ENCODE assay signal across 8 mouse cellular contexts in the genomic region with DNA sequence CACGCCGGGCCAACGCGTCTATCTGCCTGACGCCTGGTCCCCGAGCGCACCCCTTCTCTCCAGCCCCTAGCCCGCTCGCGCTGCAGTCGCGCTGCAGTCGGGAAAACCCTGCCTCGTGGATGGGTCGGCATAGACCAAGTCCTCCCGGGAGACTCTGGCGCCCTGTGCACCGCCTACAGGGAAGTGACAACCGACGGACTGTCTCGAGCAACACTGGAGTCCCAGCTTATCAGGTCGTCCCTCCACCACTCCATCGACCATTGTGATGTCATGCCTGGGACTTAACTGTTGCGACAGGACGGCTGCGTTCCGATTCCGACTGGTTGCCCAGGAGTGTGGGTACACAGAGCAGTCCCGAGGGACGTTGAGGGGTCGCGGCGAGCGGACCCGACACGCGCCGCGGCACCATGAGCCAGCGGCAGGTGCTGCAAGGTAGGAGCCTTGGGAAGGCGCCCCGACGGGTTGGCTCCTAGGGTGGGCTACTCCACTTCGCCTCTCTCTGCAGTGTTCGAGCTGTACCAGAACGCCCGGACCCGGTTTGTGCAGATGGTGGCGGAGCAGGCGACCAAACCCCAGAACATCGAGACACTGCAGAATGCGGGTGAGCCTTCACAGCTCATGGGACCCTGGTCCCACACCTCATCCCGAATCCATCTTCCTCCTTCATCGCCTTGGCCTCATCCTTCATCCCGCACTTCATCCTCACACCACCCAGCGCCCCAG. TPM values are rescaled to one million over a fixed set of nuclear protein-coding genes. Genes with fewer than 3 reads are reported as not detected.
DNase-seq lines count a peak whose midpoint lies in the region; ATAC-seq and TF ChIP-seq lines count a peak whose summit lies in the region.
"Had no signal": no experiment of that assay in that cellular context is flagged by ENCODE, and none has a peak within 500 bp of the region (broad histone marks: within the 10 kb centered on the region; RNA-seq: fewer than 3 reads in every experiment).

No protein-coding gene starts in this region.

- peaks cover 15% of the 10 kb centered on the region for H3K4me1 ChIP-seq in lung, embryonic 15.5 days
- no peaks in the 10 kb centered on the region for H3K4me1 ChIP-seq in brown adipose tissue, adult 24 weeks (ENCODE audit: control insufficient read depth, insufficient read depth, insufficient read length, low read length)
- H3K4me1 ChIP-seq in forebrain, embryonic 15.5 days = peaks cover 18% of the 10 kb centered on the region
- H3K4me1 ChIP-seq in kidney, postnatal 0 days (replicated peaks; ENCODE audit: insufficient read depth, low read length) = 0 out of 2 replicates have a peak, but pooled peaks cover 4% of the 10 kb centered on the region
- H3K4me1 ChIP-seq in midbrain, embryonic 14.5 days (ENCODE audit: control insufficient read depth, insufficient read depth, low read length) = peaks cover 10% of the 10 kb centered on the region; the same call in 1 of the 2 replicates

- no peak overlapping the region for H3K27ac ChIP-seq in lung, embryonic 15.5 days
- H3K27ac ChIP-seq in brown adipose tissue, adult 24 weeks (replicated peaks; ENCODE audit: low read depth, low read length) = no peak overlapping the region
- no peak overlapping the region for H3K27ac ChIP-seq in forebrain, embryonic 15.5 days (replicated peaks)
- no peak overlapping the region for H3K27ac ChIP-seq in kidney, postnatal 0 days
- H3K27ac ChIP-seq in midbrain, embryonic 14.5 days (replicated peaks; ENCODE audit: low read depth, low read length) = no peak overlapping the region
- H3K27ac ChIP-seq: macrophage had no signal

- peak overlapping the region; percentile 35 for H3K4me2 ChIP-seq in lung, embryonic 15.5 days
- 0 out of 2 replicates have a peak overlapping the region, but pooled peaks have one; percentile 7 for H3K4me2 ChIP-seq in forebrain, embryonic 15.5 days (replicated peaks)
- peak overlapping the region; percentile 8 for H3K4me2 ChIP-seq in kidney, postnatal 0 days (ENCODE audit: low read length)
- no peak overlapping the region for H3K4me2 ChIP-seq in midbrain, embryonic 14.5 days (ENCODE audit: low read length)

- under 1% methylated on average over 56 of the region's 56 CpGs for WGBS in lung, embryonic 15.5 days
- WGBS in forebrain, embryonic 15.5 days = under 1% methylated on average over 56 of the region's 56 CpGs
- 1% methylated on average over 56 of the region's 56 CpGs for whole genome bisulfite sequencing in kidney, postnatal 0 days
- WGBS in midbrain, embryonic 14.5 days = under 1% methylated on average over 56 of the region's 56 CpGs

- peaks cover 72% of the 10 kb centered on the region for H3K27me3 ChIP-seq in lung, embryonic 15.5 days
- H3K27me3 ChIP-seq in forebrain, embryonic 15.5 days = peaks cover 64% of the 10 kb centered on the region
- peaks cover 55% of the 10 kb centered on the region for H3K27me3 ChIP-seq in kidney, postnatal 0 days (ENCODE audit: insufficient read depth, low read length)
- peaks cover 71% of the 10 kb centered on the region for H3K27me3 ChIP-seq in midbrain, embryonic 14.5 days (ENCODE audit: control insufficient read depth, insufficient read depth, low read length)

- ATAC-seq in lung, embryonic 15.5 days (ENCODE audit: borderline replicate concordance, extremely low read depth, low FRiP score, low TSS enrichment) = no peak
- peak; percentile 28; the same call in 1 of the 2 replicates for ATAC-seq in forebrain, embryonic 15.5 days (replicated peaks)
- no peak for ATAC-seq in kidney, postnatal 0 days (replicated peaks; ENCODE audit: low FRiP score, low read depth)
- peak; percentile 31; the same call in 1 of the 2 replicates for ATAC-seq in midbrain, embryonic 14.5 days (ENCODE audit: low FRiP score, low TSS enrichment)

- no peak for DNase-seq in lung, postnatal 14 days
- no peak for DNase-seq in kidney, postnatal 0 days (ENCODE audit: low spot score)
- peak; percentile 48 for DNase-seq in midbrain, embryonic 14.5 days
- no peak for DNase-seq in layer of hippocampus, adult 18-20 months (ENCODE audit: low spot score in 2 of 2)

- no peak overlapping the region for H3K9ac ChIP-seq in lung, embryonic 15.5 days
- no peak overlapping the region for H3K9ac ChIP-seq in forebrain, embryonic 15.5 days (replicated peaks)
- H3K9ac ChIP-seq in kidney, postnatal 0 days (ENCODE audit: low read depth, low read length) = no peak overlapping the region
- H3K9ac ChIP-seq in midbrain, embryonic 14.5 days (replicated peaks; ENCODE audit: low read length) = no peak overlapping the region

- no peaks in the 10 kb centered on the region for H3K36me3 ChIP-seq in lung, embryonic 15.5 days
- no peaks in the 10 kb centered on the region for H3K36me3 ChIP-seq in forebrain, embryonic 15.5 days
- H3K36me3 ChIP-seq in kidney, postnatal 0 days (ENCODE audit: insufficient read depth, low read length) = no peaks in the 10 kb centered on the region
- no peaks in the 10 kb centered on the region for H3K36me3 ChIP-seq in midbrain, embryonic 14.5 days (ENCODE audit: control insufficient read depth, insufficient read depth, low read length)

- H3K9me3 ChIP-seq in lung, embryonic 15.5 days = no peaks in the 10 kb centered on the region
- H3K9me3 ChIP-seq in forebrain, embryonic 15.5 days = no peaks in the 10 kb centered on the region
- H3K9me3 ChIP-seq in kidney, postnatal 0 days (replicated peaks; ENCODE audit: low read length) = no peaks in the 10 kb centered on the region
- H3K9me3 ChIP-seq in midbrain, embryonic 14.5 days (ENCODE audit: control insufficient read depth, low read length) = no peaks in the 10 kb centered on the region

- TF ChIP-seq CTCF in kidney, postnatal 0 days (IDR thresholded peaks at IDR 0.05; ENCODE audit: low read depth) = no peak

- peak overlapping the region; percentile 17 for H3K4me3 ChIP-seq in lung, embryonic 15.5 days
- H3K4me3 ChIP-seq in brown adipose tissue, adult 24 weeks (ENCODE audit: insufficient read depth, low read depth, low read length) = 0 out of 2 replicates have a peak overlapping the region, but pooled peaks have one; percentile 8
- peak overlapping the region; percentile 3; the same call in 1 of the 2 replicates for H3K4me3 ChIP-seq in forebrain, embryonic 15.5 days
- H3K4me3 ChIP-seq in kidney, postnatal 0 days (replicated peaks; ENCODE audit: low read depth, low read length) = peak overlapping the region; percentile 26
- H3K4me3 ChIP-seq in midbrain, embryonic 14.5 days (replicated peaks; ENCODE audit: low read depth, low read length) = no peak overlapping the region

RNA-seq across cellular contexts. Expression of a gene that starts 5.0 kb away (rescaled TPM):
- 0.16 TPM in 1 of 2 replicates, not detected in the other for polyA plus RNA-seq in lung, embryonic 15.5 days (2015; fragmentation: Nextera tagmentation; extraction: Ambion mirVana)
- polyA plus RNA-seq in brown adipose tissue, adult 24 weeks (2012; ENCODE audit: insufficient read depth, insufficient read length, missing spikeins) = not detected in 2 replicates
- polyA plus RNA-seq in forebrain, embryonic 15.5 days (2015; fragmentation: Nextera tagmentation; extraction: Ambion mirVana) = 0.09 TPM in 1 of 2 replicates, not detected in the other
- 0.15 and 0.18 TPM in 2 replicates for polyA plus RNA-seq in kidney, postnatal 0 days (2015; fragmentation: Nextera tagmentation; extraction: Ambion mirVana)
- polyA plus RNA-seq in midbrain, embryonic 14.5 days (2014; fragmentation: Nextera tagmentation; extraction: Ambion mirVana) = 0.20 and 0.25 TPM in 2 replicates
- 10 to 100 TPM; 10.2 to 10.8 TPM for total RNA-seq in layer of hippocampus, adult 18-20 months (2021)
- polyA plus RNA-seq: macrophage had no signal

RNA-seq across cellular contexts. Expression of a gene that starts 22.0 kb away (rescaled TPM):
- 24.3 and 25.1 TPM in 2 replicates for polyA plus RNA-seq in lung, embryonic 15.5 days (2015; fragmentation: Nextera tagmentation; extraction: Ambion mirVana)
- 26.7 and 42.4 TPM in 2 replicates for polyA plus RNA-seq in brown adipose tissue, adult 24 weeks (2012; ENCODE audit: insufficient read depth, insufficient read length, missing spikeins)
- 38.0 and 39.8 TPM in 2 replicates for polyA plus RNA-seq in forebrain, embryonic 15.5 days (2015; fragmentation: Nextera tagmentation; extraction: Ambion mirVana)
- 29.0 and 29.2 TPM in 2 replicates for polyA plus RNA-seq in kidney, postnatal 0 days (2015; fragmentation: Nextera tagmentation; extraction: Ambion mirVana)
- 34.1 and 43.6 TPM in 2 replicates for polyA plus RNA-seq in midbrain, embryonic 14.5 days (2014; fragmentation: Nextera tagmentation; extraction: Ambion mirVana)
- 10 to 100 TPM; 65.6 to 68.9 TPM for total RNA-seq in layer of hippocampus, adult 18-20 months (2021)

RNA-seq across cellular contexts. Expression of a gene that starts 26.6 kb away (rescaled TPM):
- polyA plus RNA-seq in lung, embryonic 15.5 days (2015; fragmentation: Nextera tagmentation; extraction: Ambion mirVana) = 208 and 212 TPM in 2 replicates
- 194 and 268 TPM in 2 replicates for polyA plus RNA-seq in brown adipose tissue, adult 24 weeks (2012; ENCODE audit: insufficient read depth, insufficient read length, missing spikeins)
- 263 and 266 TPM in 2 replicates for polyA plus RNA-seq in forebrain, embryonic 15.5 days (2015; fragmentation: Nextera tagmentation; extraction: Ambion mirVana)
- 281 and 292 TPM in 2 replicates for polyA plus RNA-seq in kidney, postnatal 0 days (2015; fragmentation: Nextera tagmentation; extraction: Ambion mirVana)
- polyA plus RNA-seq in midbrain, embryonic 14.5 days (2014; fragmentation: Nextera tagmentation; extraction: Ambion mirVana) = 202 and 219 TPM in 2 replicates
- total RNA-seq in layer of hippocampus, adult 18-20 months (2021) = 10 to 100 TPM; 85.4 to 92.4 TPM

Comparison
In these comparisons a context has a peak if more than half of its experiments do, and no peak if none do; other contexts are left out.
1. ATAC-seq: peak in forebrain, embryonic 15.5 days (single experiment) and midbrain, embryonic 14.5 days (single experiment); none in lung, embryonic 15.5 days (single experiment) and kidney, postnatal 0 days (single experiment).